Mouse (Mus musculus) adrenal gland (tissue): Measurements from ENCODE around the gene Calr4.

Experiments used
- intact Hi-C: fragments of 180-260 bp; cut with DNase I; formaldehyde crosslinking; loops from one replicate; pipeline ENCODE4 v1.15.1; 2025

Gene Calr4

DNA sequence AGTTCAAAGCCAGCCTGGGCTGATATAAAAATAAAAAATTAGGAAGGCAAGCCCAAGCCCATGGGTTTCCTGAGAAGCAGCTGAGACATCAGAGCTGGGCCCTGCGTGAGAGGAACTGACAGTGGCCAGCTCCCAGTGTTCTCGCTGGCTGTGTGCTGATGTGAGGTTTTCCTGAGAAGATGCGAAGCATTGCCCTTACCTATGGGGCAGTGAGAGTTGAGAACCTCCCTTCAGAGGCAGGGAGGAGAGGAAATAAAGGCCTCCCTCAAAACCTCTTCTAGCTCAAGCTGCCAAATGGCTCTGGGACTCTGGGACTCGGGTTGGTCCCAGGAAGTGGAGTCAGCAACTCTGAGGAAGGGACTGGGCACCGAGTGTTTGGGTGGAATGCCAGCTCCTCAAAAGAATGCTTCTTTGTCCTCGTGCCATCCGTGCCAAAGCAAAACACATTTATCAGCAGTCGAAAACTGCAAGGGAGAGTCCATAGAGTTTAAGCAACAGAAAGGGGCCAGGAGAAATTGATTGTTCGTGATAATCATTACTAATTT, 593 bp downstream of the Calr4 start:
- intact Hi-C loops = no loop called here

DNA sequence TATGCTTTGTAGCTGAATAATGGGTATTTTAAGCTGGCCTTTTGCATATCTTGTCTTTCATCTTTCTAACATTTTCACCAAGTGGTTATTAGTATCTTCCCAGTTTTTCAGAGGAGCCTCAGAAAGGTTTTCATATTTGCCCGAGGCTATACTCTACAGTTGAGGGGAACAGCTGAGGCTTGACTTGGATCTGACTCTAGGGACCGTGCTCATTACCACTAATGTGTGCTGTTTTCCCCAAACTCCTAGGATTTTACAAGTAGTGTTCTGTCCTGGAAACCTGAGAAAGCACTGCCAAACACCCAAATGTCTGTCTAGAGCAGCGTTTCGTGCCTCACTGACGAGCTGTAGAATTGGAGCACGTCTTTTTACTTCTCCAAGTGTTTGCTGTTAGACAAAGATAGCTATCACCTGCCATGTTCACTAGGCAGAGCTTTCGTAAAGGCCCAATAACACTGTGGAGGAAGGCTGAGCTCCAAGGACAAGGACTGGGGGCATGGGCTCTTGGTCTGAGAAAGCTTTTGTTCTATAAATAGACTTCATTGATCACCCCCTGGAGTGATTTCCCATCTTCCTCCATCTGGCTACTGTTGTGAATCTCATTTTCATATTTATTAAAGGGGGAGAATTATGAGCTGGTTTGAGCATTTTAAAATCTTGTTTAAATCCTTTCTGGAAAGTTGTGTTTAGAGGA, 2.0 kb downstream of the Calr4 start:
- intact Hi-C loops = no loop called here

DNA sequence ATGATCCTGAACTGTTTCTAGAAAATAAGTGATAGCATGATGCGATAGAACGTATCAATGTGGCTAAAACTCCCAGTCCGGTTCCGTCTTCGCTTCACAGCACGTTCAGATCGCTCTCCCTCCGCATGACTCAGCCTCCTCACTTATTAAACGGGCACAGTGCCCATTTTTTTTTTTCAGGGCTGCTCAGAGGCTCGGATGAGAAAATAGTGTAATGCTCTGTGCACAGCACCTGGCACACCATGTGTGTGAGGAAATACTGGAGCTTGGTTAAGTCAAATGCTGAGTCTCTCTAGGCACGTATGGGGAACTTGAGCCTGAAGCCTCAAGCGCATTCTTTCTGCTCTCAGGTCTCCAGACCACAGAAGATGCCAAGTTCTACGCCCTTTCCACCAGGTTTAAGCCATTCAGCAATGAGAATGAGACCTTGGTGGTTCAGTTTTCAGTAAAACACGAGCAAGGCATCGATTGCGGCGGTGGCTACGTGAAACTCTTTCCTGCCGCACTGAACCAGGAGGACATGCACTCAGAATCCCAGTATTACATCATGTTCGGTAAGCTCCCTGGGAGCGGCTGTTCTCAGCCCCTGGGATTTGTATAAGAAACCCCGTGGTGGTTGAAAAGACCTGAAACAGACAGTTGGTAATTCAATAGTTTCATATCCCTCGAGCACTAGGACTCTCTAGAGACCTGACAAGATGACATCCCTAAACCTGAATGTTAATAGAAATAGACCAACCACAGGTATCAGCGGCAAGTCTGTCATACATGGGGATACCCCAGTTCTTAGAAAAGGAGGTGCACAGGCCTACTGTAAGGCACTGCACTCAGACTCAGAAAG, 4.4 kb downstream of the Calr4 start:
- intact Hi-C loops = no loop called here

DNA sequence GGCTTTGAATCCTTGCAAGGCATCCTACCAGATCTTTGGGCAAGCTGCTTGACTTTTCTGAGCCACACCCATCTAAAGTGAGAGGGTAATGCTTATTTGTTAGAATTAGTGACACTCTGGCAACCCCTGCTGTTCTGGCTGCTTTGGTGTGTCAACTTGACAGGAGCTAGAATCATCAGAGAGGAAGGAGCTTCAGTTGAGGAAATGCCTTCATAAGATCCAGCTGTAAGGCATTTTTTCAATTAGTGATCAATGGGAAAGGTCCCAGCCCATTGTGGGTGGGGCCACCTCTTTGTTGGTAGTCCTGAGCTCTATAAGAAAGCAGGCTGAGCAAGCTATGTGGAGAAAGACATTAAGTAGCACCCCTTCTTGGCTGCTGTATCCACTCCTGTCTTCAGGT, 6.9 kb downstream of the Calr4 start:
- intact Hi-C loops = no loop called here

DNA sequence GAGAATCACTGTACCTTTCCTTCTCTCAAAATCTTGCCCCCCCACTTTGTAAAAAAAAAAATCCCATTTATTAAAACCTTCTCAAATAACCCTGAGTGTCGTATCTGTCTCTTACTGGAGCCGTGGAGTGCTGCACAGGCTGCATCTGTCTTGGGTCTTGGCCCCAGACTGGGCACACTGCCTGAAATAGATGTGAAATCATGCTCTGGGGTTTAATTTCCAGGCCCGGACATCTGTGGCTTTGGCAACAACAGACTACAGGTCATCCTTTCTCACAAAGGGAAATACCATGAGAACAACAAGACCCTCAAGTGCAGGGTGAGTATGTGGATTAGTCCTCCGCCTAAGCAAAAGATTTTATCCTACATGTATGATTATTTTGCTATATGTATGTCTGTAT, 7.6 kb downstream of the Calr4 start:
- intact Hi-C loops = no loop called here

DNA sequence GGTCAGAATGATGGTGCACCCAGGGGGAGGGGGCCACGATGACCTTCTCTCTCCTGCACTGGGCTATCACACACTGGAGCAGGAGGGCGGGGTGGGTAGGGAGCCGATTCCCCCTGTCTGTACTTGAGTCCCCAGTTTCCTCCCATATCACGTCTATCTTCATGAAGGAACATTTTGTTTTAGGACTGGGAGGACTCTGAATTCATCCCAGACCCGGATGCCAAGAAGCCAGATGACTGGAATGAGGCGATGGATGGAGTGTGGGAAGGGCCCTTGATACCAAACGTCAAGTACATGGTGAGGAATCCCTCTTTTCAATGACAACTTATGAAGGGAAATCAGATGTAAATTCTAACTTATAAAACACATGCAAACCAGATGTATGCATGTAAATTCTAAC, 10.2 kb downstream of the Calr4 start:
- intact Hi-C loops = no loop called here

DNA sequence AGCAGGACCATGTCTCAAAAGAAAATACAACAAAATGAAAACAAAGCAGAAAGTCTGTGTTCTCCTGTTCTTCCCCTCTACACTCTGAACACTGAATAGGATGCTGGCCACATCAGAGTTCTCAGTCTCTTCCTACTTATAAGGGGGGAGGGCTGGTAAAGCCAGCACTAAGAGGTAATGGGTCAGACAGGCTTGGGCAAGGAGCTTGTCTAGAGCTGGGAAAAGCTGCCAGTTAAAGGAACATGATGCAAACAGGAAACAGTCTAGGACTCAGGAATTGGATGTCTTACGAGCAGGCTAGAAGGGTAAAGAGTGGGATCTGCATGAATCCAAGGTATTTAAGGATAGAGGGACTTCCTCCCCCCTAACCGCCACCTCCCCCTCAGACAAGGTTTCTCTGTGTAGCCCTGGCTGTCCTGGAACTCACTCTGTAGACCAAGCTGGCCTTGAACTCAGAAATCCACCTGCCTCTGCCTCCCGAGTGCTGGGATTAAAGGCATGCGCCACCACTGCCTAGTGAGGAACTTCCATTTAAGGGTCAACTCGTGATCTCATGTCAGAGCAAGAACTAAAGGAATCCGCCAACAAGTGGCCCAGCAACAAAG, 10.8 kb downstream of the Calr4 start:
- intact Hi-C loops = no loop called here

DNA sequence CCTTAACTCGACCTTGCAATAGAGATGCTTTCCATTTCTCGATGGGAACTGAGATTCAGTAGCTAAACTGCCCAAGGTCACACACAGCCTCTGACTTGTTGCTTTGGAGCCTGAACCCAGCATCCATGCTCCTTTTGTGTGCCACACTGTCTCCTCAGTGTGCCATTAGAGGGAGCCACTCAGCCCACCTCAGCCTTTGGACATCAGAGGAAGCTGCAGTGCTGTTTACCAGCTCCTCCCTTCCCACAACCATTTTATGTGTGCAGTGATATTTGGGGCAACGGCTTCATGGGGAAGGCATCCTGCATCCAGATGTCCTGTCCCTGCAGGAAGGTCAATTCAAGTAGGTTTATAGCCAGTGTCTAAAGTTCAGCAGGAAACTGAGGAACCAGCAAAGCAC, 17.3 kb downstream of the Calr4 start:
- intact Hi-C loops = no loop called here

DNA sequence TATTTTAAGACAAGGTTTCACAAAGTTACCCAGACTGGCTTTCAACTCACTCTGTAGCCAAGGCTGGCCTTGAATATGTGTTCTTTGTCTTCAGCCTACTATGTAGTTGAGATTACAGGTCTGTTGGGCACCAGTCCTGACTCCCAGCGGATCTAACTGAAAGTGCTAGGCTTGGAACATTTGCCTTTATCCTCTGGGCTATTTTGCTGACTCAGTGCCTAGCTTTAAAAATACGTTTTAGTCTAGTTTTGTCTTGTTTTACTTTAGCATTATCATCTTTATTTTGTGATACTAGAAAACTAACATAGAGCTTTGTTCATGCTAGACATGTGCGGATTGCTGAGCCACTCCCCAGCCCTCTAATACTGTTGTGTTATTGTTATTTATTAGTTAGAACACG, 17.9 kb downstream of the Calr4 start:
- intact Hi-C loops = no loop called here

DNA sequence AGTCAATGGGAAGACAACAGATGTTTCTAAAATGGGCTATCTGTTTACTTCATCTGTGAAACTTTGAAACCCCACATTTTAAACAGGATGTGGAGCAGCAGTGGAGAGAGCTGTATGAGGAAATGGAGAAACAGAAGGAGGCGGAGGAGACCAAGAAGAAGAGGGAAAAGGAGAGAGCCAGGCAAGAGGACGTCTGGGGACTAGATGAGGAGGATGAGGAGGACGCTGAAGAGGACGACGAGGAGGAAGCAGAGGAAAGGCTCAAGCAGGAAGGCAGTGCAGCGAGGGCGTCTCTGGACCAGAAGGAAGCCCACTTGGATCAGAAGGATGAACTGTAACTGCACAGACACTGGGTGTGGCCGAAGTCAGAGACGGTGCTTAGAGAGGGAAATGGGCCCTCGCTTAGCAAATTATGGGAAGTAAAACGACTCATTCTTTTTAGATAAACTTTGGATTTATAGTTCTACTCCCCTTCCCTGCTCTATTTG, 19.4 kb downstream of the Calr4 start:
- intact Hi-C loops = no loop called here

DNA sequence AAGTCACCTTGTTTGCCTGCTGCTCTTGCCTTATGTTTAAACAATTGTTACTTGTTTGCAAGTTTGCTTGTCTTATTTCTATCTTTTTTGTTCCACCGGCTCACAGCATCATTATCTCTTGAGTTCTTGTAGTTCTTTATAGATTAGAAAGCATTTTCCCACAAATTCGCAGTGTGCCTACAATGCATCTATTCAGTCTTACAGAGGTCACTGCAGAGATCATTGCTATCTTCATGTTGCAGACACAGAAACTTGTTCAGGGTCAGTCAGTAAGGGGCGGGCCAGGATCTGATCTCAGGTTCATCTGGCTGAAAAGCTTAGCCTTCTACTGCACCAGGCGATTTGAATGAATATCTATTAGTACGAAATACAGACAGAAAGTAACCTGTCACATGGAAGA, 20.2 kb downstream of the Calr4 start:
- intact Hi-C loops = no loop called here

DNA sequence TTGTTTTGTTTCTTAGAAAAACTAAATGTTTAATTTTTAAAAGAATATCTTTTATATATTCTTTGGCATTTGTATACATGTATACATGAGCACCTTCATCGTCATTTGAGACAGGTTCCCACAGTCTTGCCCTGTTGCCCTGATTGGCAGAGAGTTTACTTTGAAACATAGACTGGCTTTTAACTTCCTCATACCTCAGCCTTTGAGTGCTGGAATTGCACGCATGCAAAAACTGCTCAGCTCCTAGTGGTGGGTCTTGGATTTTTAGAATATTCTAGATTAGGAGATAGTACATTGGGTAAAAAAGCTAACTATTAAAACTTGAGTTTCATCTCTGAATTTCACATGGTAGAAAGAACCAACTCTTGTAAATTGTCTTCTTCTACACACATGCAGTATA, 21.0 kb downstream of the Calr4 start:
- intact Hi-C loops = no loop called here

DNA sequence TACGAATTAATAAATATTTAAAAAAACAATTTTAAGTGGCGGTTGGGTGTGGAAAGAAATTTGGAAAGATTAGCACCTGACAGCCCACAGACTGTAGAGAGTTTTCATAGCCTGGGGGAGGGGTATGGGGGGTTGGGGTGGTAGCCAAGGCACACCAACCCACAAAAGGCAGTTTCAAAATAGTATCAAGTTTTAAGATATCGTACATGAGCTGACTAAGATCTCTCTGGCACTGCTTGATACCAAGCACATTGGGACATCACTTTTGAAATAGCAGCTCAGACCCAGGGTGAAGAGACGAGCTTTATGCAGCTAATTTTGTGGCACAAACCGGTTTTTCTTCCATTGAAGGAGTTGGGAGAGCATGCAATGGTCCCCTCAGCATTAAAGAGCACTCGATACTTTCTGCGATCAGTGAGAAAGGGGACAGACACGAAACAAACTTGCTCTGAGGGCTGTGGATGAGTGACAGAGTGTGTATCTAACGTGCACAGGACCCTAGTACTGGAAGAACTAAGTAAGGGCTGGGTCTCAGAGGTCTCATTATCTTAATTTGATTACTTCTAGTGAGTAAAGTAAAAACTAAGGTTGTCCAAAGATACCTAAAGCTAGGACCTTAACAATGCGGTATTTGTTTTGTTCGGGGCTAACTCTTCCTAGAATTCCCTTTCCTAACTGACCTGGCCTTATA, 21.6 kb downstream of the Calr4 start:
- intact Hi-C loops = no loop called here

DNA sequence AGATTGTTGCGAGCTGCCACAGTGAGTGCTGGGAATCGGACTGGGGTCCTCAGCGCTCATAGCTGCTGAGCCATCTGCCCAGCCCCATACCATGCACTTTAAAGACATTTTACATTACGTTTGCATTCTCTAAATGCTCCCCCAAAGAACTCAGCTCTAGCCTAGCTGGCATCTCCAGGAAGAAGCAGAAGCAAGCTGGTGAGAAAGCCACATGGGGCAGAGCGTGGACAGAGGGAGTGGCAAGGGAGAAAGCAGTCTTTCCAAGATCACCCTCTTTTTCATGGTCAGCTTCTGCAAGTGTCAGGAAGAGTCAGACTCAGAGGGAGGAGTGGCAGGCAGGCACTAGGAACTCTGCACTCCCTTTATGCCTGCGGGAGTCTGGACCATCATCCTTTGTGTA, 22.5 kb downstream of the Calr4 start:
- intact Hi-C loops = no loop called here

DNA sequence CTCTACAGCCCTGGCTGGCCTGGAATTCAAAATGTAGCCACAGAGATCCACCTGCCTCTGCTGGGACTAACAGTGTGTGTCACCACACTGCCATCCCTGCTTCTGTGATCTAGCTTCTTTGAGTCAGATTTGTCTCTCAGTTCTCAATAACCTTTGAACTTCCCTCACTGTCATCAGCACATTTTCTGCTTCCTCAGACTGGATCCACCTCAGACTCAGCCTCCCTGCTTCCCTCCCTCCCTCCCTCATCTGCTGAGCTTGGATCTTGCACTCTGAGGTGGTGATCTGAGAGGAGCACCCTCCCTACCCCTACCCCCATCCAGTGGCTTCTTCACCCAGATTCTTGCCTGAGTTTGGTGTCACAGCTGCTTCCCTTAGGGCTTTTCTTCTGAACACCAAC, 23.4 kb downstream of the Calr4 start:
- intact Hi-C loops = no loop called here

DNA sequence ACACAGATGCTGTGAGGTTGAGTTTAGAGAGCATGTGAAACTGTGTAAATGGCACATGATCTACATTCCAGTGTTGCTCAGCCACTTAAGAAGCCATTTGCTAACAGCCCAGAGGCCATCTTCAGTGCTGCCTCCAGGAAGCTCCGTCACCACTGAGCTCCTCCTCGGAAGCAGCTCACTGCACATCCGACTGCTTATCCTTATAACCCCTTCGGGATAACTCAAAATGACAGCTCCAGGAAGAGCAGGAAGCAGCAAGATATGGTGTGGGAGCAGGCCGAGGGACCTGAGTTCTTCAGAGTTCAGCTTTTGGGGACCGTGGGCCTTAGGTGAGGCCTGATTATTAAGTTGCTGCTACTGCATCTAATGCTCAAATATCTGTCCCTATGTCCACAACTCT, 27.8 kb downstream of the Calr4 start:
- intact Hi-C loops = no loop called here

DNA sequence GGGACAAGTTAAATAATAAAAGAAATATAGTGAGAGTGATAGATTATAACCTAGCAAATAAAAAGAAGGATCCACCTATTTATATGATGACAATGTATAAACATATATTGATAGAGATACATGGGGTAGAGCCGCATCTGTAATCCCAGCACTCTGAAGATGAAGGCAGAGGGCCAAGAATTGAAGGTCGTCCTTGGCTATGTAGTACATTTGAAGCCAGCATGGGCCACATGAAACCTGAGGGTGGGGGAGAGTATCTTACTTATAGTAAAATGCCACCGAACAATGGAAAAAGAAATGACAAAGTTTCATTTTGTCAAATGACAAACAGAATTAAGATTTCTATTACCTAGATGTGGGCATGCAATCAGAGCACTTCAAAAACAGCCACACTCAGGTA, 31.8 kb downstream of the Calr4 start:
- intact Hi-C loops = no loop called here

DNA sequence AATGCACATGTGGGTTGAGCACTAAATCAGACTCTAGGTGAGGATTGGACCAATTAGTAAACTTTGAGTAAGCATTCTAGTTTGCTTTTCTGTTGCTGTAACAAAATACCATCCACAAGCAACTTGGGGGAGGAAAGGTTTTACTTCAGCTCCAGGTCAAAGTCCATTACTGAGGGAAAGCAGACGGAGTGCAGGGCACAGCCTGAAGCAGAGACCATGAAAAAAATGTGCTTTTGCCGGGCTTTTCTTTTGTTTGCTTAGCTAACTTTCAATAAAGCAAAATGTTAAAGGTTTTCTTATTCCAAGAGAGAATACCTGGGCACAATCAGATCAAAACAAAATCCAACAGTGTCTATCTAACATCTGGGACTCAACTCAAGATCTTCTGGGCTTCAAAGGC, 32.5 kb downstream of the Calr4 start:
- intact Hi-C loops = no loop called here

DNA sequence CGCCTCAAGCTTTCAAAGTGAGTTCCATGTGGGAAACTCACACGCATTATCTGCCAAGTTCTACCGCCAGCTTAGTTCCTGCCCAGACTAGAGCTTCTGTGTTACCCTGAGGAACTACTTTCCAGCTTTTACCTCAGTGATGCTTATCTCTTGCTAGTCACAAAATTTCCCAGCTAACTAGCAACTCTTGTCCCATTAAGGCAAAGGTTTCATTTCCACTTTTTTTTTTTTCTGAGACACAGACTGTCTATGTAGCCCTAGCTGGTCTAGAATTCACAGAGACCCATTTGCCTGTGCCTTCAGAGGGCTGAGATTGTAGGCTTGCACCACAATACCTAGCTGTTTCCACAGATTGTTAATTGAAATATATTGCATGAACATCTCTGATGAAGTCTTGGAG, 33.2 kb downstream of the Calr4 start:
- intact Hi-C loops = no loop called here

DNA sequence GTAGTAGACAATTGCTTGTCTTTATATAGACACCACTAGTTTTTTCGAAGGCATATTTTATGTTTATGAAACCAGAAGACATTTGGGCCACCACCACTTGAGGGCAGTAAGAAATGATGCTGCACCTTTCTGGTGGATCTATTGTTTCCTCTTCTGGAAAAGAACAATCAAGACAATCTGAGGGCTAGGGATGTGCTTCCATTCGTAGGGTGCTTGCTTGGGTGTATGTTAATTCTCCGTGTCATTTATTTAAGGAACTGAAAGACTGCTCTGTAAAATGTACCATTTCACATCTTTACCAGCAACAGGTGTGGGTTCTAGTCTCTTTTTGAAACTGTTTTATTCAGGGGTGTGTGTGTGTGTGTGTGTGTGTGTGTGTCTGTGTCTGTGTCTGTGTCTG, 34.6 kb downstream of the Calr4 start:
- intact Hi-C loops = no loop called here

DNA sequence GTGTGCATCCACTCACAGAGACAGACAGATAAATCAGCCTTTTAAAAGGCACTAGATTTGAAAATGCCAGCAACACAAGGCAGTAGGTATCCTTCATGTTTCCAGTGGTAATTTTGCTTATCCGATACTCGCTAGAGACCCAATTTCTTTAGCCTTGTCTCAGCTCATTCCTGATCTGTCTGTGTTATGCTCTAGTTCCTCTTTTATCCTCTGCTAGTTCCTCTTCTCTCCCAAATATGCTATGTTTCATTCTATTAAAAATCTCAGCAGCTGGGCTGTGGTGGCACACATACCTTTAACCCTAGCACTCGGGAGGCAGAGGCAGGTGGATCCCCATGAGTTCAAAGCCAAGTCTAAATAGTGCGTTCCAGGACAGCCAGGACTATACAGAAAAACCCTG, 37.5 kb downstream of the Calr4 start:
- intact Hi-C loops = no loop called here
